Comparison of ENCODE assay signal across 8 mouse cellular contexts in the genomic region with DNA sequence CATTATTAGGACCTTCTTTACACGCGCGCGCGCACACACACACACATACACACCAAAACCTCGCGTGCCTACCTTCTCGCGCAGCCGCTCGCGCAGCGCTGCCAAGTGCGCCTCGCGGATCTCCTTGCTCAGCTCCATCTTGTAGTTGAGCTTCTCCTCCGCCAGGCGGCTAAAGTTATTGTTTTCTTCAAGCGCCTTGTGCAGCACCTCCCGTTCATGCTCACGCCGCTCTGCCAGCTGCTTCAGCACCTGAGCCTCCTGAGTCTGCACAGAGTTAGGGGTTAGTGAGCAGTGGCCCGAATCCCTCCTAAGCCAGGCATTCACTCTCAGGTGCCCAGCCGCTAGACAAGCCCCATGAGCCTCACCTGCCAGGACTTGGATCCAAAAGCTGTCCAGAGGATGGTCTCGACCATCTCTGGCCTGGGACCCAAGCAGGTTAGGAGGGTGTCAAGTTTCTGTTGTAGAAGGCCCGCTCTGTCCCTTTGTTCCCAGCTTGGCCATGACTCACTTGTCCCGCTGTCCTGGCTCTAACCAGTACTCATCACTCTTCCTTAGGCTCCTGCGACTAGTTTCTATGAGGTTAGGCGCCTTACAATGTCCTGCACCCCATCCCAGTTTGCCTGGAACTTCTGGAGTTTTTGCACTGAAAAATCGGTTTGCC. TPM values are rescaled to one million over a fixed set of nuclear protein-coding genes. Genes with fewer than 3 reads are reported as not detected.
DNase-seq lines count a peak whose midpoint lies in the region; ATAC-seq and TF ChIP-seq lines count a peak whose summit lies in the region.

No protein-coding gene starts in this region.

- ATAC-seq in forebrain, embryonic 14.5 days = peak; percentile 72
- ATAC-seq in liver, embryonic 11.5 days (replicated peaks; ENCODE audit: low FRiP score) = 0 out of 2 replicates have a peak, but pooled peaks have one; percentile 15
- no peak; the same call in 1 of the 2 replicates for ATAC-seq in neural tube, embryonic 11.5 days (ENCODE audit: insufficient read depth, low FRiP score, low TSS enrichment)

- DNase-seq in layer of hippocampus, adult 11-12 months (ENCODE audit: low spot score) = peak; percentile 53
- no peak for DNase-seq in layer of hippocampus, adult 9-10 months (ENCODE audit: low spot score)
- peak; percentile 64 to 65 for DNase-seq in cerebellum, adult 2 months
- peak; percentile 83 for DNase-seq in forebrain, embryonic 14.5 days (ENCODE audit: low spot score)
- DNase-seq in kidney, adult 18-20 months = peak; percentile 57
- DNase-seq in liver, embryonic 11.5 days (ENCODE audit: low spot score) = no peak
- peak; percentile 68 for DNase-seq in neural tube, embryonic 11.5 days (ENCODE audit: low spot score)
- DNase-seq in thymus, adult 18-20 months = peak; percentile 33 to 35

- TF ChIP-seq POLR2A in cerebellum, adult 2 months (IDR thresholded peaks at IDR 0.05; ENCODE audit: borderline replicate concordance, insufficient read depth, low read length) = no peak

- H3K4me2 ChIP-seq in forebrain, embryonic 14.5 days (ENCODE audit: low read length) = no peak overlapping the region
- no peak overlapping the region for H3K4me2 ChIP-seq in liver, embryonic 11.5 days
- no peak overlapping the region for H3K4me2 ChIP-seq in neural tube, embryonic 11.5 days (ENCODE audit: low read depth)

- H3K4me3 ChIP-seq in cerebellum, adult 2 months (replicated peaks; ENCODE audit: insufficient read depth, low read depth, low read length) = no peak overlapping the region
- H3K4me3 ChIP-seq in forebrain, embryonic 14.5 days (ENCODE audit: low read depth, low read length) = no peak overlapping the region
- H3K4me3 ChIP-seq in liver, embryonic 11.5 days (ENCODE audit: low read depth, low read length) = no peak overlapping the region
- no peak overlapping the region for H3K4me3 ChIP-seq in neural tube, embryonic 11.5 days (ENCODE audit: low read depth, low read length)

- H3K4me1 ChIP-seq in cerebellum, adult 2 months (ENCODE audit: control insufficient read depth, insufficient read depth, low read length) = peaks cover 12% of the 10 kb centered on the region
- H3K4me1 ChIP-seq in forebrain, embryonic 14.5 days (ENCODE audit: control insufficient read depth, insufficient read depth, low read length) = peaks cover under 1% of the 10 kb centered on the region
- H3K4me1 ChIP-seq in liver, embryonic 11.5 days (replicated peaks; ENCODE audit: control insufficient read depth, insufficient read depth, low read length) = no peaks in the 10 kb centered on the region
- H3K4me1 ChIP-seq in neural tube, embryonic 11.5 days (ENCODE audit: control insufficient read depth, insufficient read depth, low read length) = no peaks in the 10 kb centered on the region

- peak; percentile 46; the same call in 1 of the 2 replicates for TF ChIP-seq CTCF in cerebellum, adult 2 months (IDR thresholded peaks at IDR 0.05; ENCODE audit: borderline replicate concordance, insufficient read depth, low read depth, low read length)

- 20% methylated on average over 30 of the region's 30 CpGs for WGBS in cerebellum, adult 2 months
- WGBS in forebrain, embryonic 14.5 days = 10% methylated on average over 30 of the region's 30 CpGs
- WGBS in liver, embryonic 11.5 days = 10% methylated on average over 30 of the region's 30 CpGs
- WGBS in neural tube, embryonic 11.5 days = 8% methylated on average over 30 of the region's 30 CpGs

- no peak overlapping the region for H3K27ac ChIP-seq in cerebellum, adult 2 months (ENCODE audit: insufficient read depth, low read length)
- no peak overlapping the region for H3K27ac ChIP-seq in forebrain, embryonic 14.5 days (ENCODE audit: low read depth, low read length)
- no peak overlapping the region for H3K27ac ChIP-seq in liver, embryonic 11.5 days (ENCODE audit: low read depth, low read length)
- H3K27ac ChIP-seq in neural tube, embryonic 11.5 days (ENCODE audit: low read depth, low read length) = no peak overlapping the region

- no peak overlapping the region for H3K9ac ChIP-seq in forebrain, embryonic 14.5 days (ENCODE audit: low read length)
- H3K9ac ChIP-seq in liver, embryonic 11.5 days (ENCODE audit: low read depth, low read length) = no peak overlapping the region
- H3K9ac ChIP-seq in neural tube, embryonic 11.5 days (ENCODE audit: low read length) = no peak overlapping the region

- no peaks in the 10 kb centered on the region for H3K9me3 ChIP-seq in forebrain, embryonic 14.5 days (replicated peaks; ENCODE audit: control insufficient read depth, low read length)
- no peaks in the 10 kb centered on the region for H3K9me3 ChIP-seq in liver, embryonic 11.5 days (ENCODE audit: control insufficient read depth, low read length)
- no peaks in the 10 kb centered on the region for H3K9me3 ChIP-seq in neural tube, embryonic 11.5 days (ENCODE audit: control insufficient read depth, low read length)

- no peaks in the 10 kb centered on the region; the same call in 1 of the 2 replicates for H3K27me3 ChIP-seq in cerebellum, adult 2 months (ENCODE audit: control insufficient read depth, insufficient read depth, low read length)
- no peaks in the 10 kb centered on the region for H3K27me3 ChIP-seq in forebrain, embryonic 14.5 days (replicated peaks; ENCODE audit: control insufficient read depth, insufficient read depth, low read length)
- H3K27me3 ChIP-seq in liver, embryonic 11.5 days (replicated peaks; ENCODE audit: control insufficient read depth, insufficient read depth, low read length) = peaks cover 37% of the 10 kb centered on the region
- H3K27me3 ChIP-seq in neural tube, embryonic 11.5 days (ENCODE audit: control insufficient read depth, insufficient read depth, low read length) = peaks cover 12% of the 10 kb centered on the region

- peaks cover 49% of the 10 kb centered on the region for H3K36me3 ChIP-seq in forebrain, embryonic 14.5 days (ENCODE audit: control insufficient read depth, insufficient read depth, low read length)
- no peaks in the 10 kb centered on the region for H3K36me3 ChIP-seq in liver, embryonic 11.5 days (ENCODE audit: control insufficient read depth, insufficient read depth, low read length)
- H3K36me3 ChIP-seq in neural tube, embryonic 11.5 days (ENCODE audit: control insufficient read depth, insufficient read depth, low read length) = peaks cover 2% of the 10 kb centered on the region; the same call in 1 of the 2 replicates

RNA-seq across cellular contexts. Expression of gene Stmn3, which starts 7.0 kb away (rescaled TPM):
- polyA plus RNA-seq in cerebellum, adult 2 months (2012; rRNA removed) = 1,100 TPM in 2 replicates
- 1,166 and 1,263 TPM in 2 replicates for polyA plus RNA-seq in forebrain, embryonic 14.5 days (2014; fragmentation: Nextera tagmentation; extraction: Ambion mirVana)
- 0.59 and 0.74 TPM in 2 replicates for polyA plus RNA-seq in liver, embryonic 11.5 days (2014; fragmentation: Nextera tagmentation; extraction: Ambion mirVana)
- 391 and 430 TPM in 2 replicates for polyA plus RNA-seq in neural tube, embryonic 11.5 days (2014; fragmentation: Nextera tagmentation; extraction: Ambion mirVana)

RNA-seq across cellular contexts. Expression of gene Rtel1, which starts 12.3 kb away (rescaled TPM):
- polyA plus RNA-seq in cerebellum, adult 2 months (2012; rRNA removed) = 88.5 and 103 TPM in 2 replicates
- polyA plus RNA-seq in forebrain, embryonic 14.5 days (2014; fragmentation: Nextera tagmentation; extraction: Ambion mirVana) = 37.0 and 40.7 TPM in 2 replicates
- polyA plus RNA-seq in liver, embryonic 11.5 days (2014; fragmentation: Nextera tagmentation; extraction: Ambion mirVana) = 58.8 and 66.4 TPM in 2 replicates
- polyA plus RNA-seq in neural tube, embryonic 11.5 days (2014; fragmentation: Nextera tagmentation; extraction: Ambion mirVana) = 53.7 and 61.8 TPM in 2 replicates

RNA-seq across cellular contexts. Expression of gene Gmeb2, which starts 19.4 kb away (rescaled TPM):
- 28.7 and 30.1 TPM in 2 replicates for polyA plus RNA-seq in cerebellum, adult 2 months (2012; rRNA removed)
- polyA plus RNA-seq in forebrain, embryonic 14.5 days (2014; fragmentation: Nextera tagmentation; extraction: Ambion mirVana) = 19.2 and 21.5 TPM in 2 replicates
- polyA plus RNA-seq in liver, embryonic 11.5 days (2014; fragmentation: Nextera tagmentation; extraction: Ambion mirVana) = 14.7 and 16.4 TPM in 2 replicates
- polyA plus RNA-seq in neural tube, embryonic 11.5 days (2014; fragmentation: Nextera tagmentation; extraction: Ambion mirVana) = 21.6 and 21.9 TPM in 2 replicates

RNA-seq across cellular contexts. Expression of gene Zgpat, which starts 57.5 kb away (rescaled TPM):
- 102 and 106 TPM in 2 replicates for polyA plus RNA-seq in cerebellum, adult 2 months (2012; rRNA removed)
- 44.6 and 55.6 TPM in 2 replicates for polyA plus RNA-seq in forebrain, embryonic 14.5 days (2014; fragmentation: Nextera tagmentation; extraction: Ambion mirVana)
- 29.5 and 35.1 TPM in 2 replicates for polyA plus RNA-seq in liver, embryonic 11.5 days (2014; fragmentation: Nextera tagmentation; extraction: Ambion mirVana)
- 44.5 and 46.4 TPM in 2 replicates for polyA plus RNA-seq in neural tube, embryonic 11.5 days (2014; fragmentation: Nextera tagmentation; extraction: Ambion mirVana)

RNA-seq across cellular contexts. Expression of gene Arfrp1, which starts 57.9 kb away (rescaled TPM):
- polyA plus RNA-seq in cerebellum, adult 2 months (2012; rRNA removed) = 75.6 and 77.7 TPM in 2 replicates
- 58.6 and 63.5 TPM in 2 replicates for polyA plus RNA-seq in forebrain, embryonic 14.5 days (2014; fragmentation: Nextera tagmentation; extraction: Ambion mirVana)
- 48.7 and 48.9 TPM in 2 replicates for polyA plus RNA-seq in liver, embryonic 11.5 days (2014; fragmentation: Nextera tagmentation; extraction: Ambion mirVana)
- polyA plus RNA-seq in neural tube, embryonic 11.5 days (2014; fragmentation: Nextera tagmentation; extraction: Ambion mirVana) = 63.3 and 69.8 TPM in 2 replicates

Comparison
In these comparisons a context has a peak if more than half of its experiments do, and no peak if none do; other contexts are left out.
1. DNase-seq: peak in layer of hippocampus, adult 11-12 months (single experiment), cerebellum, adult 2 months (2 of 2), forebrain, embryonic 14.5 days (single experiment), kidney, adult 18-20 months (single experiment), neural tube, embryonic 11.5 days (single experiment) and thymus, adult 18-20 months (2 of 2); none in layer of hippocampus, adult 9-10 months (single experiment) and liver, embryonic 11.5 days (single experiment).
2. RNA of gene Stmn3, which starts 7.0 kb away (polyA plus RNA-seq): 1,166 to 1,263 TPM in forebrain, embryonic 14.5 days, 1,100 TPM in cerebellum, adult 2 months and 391 to 430 TPM in neural tube, embryonic 11.5 days; 0.59 to 0.74 TPM in liver, embryonic 11.5 days; every median in the first group is over 100 times any median in the second.